Mouse (Mus musculus) urinary bladder, adult 18-20 months (tissue): ENCODE data around the gene Ager.
A peak's percentile ranks its signal among the peaks of the same experiment; 100 is the strongest.

Experiments used
- DNase-seq, 2 experiments: peaks; one replicate each; pipeline ENCODE4 v3.0.0; 2022; ENCODE audit warnings: low spot score in 2 of 2, mixed read lengths in 2 of 2

The Ager gene

DNA sequence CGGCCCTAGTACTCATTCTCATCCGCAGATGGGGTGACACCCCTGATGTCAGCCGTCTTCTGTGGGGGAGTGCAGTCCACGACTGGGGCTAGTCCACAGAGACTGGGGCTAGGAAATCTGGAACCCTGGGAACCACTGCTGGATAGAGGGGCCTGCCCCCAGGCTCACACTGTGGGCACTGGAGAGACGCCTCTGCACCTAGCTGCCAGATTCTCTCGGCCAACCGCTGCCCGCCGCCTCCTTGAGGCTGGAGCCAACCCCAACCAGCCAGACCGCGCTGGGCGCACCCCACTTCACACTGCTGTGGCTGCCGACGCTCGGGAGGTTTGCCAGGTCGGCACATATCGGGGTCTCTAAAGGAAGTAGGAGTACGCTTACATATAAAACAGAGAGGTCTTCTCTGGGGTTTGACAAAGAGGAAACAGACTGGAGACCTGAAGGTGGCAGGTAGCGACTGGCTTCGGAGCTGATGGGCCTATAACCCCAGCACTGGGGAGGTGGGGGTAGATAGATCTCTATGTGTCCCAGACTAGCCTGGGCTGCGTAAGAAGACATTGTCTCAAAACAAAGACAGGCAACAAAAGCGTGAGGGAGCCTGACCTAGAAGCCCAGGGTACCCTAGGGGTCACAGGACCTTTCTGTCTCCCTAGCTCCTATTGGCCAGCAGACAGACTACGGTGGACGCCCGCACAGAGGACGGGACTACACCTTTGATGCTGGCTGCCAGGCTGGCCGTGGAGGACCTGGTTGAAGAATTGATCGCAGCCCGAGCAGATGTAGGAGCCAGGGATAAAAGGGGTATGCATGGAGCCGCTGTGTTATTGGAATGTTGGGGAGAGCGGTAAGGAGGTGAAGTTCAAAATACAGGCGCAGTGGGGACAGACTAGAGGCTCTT, 11.5 kb upstream of the Ager start:
- DNase-seq: no peak

DNA sequence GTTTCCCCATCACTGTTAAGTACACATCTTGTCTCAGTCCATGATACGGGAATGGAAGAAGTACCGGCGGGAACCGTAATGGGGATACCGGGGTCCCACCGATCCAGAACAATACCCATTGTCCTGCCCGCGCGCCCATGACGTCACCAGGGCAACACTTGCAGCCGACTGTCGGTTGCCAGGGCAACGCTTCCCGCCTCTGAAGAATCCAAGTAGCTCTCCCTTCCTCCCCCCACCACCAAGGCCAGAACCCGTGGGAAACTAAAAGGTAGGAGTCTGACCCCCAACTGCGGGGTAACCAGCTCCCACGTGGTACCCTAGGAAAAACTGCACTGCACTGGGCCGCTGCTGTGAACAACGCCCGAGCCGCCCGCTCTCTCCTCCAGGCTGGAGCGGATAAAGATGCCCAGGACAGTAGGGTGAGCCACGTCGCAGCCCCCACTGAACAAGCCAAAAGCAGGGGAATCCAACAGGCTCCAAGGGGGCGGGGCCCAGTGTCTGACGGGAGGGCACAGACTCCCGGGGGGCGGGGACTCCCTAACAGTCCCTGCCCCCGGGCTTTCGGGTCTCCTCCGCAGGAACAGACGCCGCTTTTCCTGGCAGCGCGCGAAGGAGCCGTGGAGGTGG, 10.8 kb upstream of the Ager start:
- DNase-seq: no peak

DNA sequence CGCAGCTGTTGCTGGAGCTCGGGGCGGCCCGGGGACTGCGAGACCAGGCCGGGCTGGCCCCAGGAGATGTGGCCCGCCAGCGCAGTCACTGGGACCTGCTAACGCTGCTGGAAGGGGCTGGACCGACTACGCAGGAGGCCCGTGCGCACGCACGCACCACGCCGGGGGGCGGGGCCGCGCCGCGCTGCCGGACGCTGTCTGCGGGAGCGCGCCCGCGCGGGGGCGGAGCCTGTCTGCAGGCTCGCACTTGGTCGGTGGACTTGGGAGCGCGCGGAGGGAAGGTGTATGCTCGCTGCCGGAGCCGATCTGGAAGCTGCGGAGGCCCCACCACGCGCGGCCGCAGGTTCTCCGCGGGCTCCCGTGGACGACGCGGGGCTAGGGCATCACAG, 10.2 kb upstream of the Ager start:
- DNase-seq: peak; percentile 95 to 96

DNA sequence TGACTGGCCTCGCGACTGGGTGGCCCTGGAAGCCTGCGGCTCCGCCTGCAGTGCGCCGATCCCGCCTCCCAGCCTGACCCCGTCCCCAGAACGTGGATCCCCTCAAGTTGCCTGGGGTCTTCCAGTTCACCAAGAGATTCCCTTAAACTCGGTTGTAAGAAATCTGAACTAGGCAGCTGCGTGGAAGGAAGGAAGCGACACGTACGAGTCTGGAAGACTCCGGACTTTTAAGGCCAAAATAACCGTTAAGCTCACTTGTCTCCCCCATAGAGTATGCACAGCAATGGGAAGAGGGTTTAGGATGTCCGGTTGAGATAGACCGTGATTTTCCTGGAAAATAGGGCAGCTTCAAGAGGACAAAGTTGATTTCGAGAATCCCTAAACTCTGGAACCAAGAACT, 9.8 kb upstream of the Ager start:
- no peak for DNase-seq

DNA sequence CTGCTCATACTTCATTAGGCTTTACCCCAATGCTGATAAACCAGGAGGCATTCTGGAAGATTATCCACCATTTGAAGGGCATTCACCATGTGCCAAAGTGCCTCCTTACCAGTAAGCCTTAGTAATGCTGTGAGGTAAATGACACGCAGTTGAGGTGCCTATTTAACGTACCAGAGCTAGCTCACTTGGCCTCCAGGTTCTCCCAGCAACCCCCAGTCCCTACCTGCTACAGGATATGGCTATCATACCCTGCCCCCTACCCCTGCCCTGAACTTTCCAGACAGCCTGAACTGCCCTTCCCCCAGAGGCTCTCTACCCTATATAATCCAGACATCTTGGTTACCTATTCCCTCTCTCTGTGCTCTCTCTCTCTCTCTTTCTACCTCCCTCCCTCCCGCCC, 8.9 kb upstream of the Ager start:
- DNase-seq: no peak

DNA sequence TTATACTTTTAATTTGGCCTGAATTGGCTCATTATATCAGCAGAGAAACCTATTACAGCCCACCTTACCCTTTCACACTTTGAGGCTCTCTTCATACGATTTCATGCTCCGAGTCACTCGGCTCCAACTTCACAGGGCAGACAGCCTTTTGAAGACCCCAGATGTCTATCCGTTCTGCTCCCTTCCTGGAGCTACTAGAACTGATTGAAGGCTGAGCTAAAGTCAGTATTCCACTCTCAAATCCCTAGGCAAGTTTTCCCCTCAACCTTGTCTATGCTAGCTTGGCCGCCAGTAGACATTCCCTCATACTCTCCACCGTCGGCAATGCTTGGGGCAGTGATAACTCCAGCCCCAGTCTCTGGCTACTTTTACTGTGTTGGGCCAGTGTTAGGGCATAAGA, 8.5 kb upstream of the Ager start:
- no peak for DNase-seq

DNA sequence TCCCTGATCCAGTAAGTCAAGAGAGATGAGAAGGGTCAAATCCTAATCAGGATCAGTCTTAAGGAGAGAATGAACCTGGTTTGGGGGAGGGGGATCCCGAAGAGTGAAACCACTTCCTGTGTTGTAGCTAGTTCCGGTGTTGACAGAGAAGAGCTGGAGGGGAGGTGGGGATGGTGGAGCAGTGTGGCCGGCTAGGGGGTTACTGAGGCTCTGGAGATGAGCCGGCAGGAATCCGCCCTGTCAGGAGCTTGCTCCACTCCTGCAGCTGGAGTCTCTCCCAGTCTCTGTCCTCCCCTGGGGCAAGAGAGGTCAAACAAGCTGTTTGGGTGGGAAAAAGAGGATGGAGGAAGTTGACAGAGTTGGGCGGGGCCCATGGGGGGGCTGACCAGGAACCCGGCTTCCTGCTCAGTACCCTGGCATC, 8.0 kb upstream of the Ager start, which contains the start of gene Gpsm3:
Gene Gpsm3, plus strand, starts transcription at position 126 of the 421 bp plus-strand sequence.
- peak in 1 of 2 experiments; percentile 61 for DNase-seq

DNA sequence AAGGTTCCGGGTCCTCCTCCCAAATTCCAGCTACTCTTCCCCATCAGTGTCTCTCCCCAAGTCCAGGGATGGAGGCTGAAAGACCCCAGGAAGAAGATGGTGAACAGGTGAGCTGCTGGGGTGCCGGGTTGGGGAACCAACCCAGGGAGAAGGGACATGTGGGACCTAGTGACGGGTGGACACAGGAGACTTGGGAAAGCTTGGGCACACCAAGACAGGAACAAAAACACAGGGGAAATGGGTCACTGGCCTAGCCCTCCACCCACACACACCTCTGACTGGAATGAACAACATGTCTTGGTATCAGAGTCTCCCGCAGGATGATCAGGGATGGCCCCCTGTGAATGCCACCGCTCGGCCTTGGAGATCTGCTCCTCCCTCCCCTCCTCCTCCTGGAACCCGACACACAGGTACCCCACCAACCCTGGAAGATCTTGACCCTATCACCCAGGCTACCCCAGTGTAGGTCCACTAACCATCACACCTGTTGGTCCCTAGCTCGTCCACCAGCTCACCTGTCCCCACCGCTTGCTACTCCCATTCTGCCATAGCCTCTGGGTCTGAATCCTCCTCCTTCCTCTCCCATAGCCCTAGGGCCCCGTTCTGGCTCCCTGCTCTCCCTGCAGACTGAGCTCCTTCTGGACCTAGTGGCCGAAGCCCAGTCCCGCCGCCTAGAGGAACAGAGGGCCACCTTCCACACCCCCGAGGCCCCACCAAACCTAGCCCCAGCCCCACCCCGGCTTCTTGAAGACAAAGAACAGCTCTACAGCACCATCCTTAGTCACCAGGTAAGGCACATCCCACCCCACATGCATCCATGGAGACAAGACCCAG, 7.3 kb upstream of the Ager start:
- no peak for DNase-seq

DNA sequence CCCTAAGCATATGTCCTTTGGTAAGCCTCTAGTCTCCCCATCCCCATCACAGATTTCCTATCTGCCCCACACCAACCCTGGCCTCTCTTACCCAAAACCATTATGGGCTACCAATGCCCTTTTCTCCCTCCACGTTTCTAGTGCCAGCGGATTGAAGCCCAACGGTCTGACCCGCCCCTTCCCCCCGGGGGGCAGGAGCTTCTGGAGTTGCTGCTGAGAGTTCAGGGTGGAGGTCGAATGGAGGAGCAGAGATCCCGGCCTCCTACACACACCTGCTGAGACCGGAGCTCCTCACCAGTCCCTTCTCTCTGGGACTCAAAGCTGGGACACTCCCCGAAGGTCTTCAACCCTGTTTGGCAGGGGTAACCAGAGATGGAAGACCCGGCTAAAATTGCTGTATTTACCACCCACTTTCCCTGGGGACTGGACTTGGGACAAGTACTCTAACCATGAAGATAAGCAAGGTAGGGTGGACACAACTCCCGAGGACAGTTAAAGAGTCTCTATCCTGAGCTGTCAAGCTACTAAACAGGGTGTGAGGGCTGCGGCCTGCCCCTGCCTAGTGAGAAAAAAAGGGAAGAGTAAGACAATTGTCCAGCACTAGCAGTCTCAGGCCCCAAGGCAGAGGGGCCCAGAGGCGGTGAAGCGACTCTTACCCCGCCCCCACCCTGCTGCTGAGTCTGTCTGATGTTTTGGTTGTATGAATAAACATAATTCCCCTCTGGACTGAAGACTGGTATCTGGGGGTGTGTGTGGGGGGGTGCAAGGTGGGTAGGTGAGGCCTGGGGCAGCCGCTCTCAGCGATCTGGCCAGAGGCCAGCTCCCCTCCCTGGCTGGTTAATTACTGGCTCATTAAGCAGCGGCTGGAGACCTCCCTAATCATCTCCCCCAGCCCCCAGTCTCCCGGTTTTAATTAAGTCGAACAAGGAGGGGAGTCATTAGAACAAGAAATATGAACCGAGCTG, 6.4 kb upstream of the Ager start, which contains the start of gene Pbx2:
Gene Pbx2, plus strand, starts transcription at position 238 of the 965 bp plus-strand sequence.
- DNase-seq: no peak

DNA sequence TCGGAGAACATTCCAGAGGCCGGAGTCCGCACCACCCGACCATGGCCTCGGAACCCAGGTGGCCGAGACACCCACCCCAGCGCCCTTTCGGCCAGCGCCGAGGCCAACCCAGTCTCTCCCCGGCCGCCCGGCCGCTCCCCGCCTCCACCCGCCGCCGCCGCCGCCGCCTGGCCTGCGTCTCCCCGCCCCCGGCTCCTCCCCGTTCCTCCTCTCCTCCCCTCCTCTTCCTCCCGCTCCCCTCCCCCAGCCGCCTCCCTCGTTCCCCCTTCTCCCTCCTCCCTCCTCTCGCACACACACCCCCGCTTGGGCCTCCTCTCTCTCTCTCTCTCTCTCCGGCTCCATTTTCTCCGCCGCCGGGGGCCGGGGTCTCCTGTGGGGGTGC, 5.7 kb upstream of the Ager start:
- peak in 1 of 2 experiments; percentile 85 for DNase-seq

DNA sequence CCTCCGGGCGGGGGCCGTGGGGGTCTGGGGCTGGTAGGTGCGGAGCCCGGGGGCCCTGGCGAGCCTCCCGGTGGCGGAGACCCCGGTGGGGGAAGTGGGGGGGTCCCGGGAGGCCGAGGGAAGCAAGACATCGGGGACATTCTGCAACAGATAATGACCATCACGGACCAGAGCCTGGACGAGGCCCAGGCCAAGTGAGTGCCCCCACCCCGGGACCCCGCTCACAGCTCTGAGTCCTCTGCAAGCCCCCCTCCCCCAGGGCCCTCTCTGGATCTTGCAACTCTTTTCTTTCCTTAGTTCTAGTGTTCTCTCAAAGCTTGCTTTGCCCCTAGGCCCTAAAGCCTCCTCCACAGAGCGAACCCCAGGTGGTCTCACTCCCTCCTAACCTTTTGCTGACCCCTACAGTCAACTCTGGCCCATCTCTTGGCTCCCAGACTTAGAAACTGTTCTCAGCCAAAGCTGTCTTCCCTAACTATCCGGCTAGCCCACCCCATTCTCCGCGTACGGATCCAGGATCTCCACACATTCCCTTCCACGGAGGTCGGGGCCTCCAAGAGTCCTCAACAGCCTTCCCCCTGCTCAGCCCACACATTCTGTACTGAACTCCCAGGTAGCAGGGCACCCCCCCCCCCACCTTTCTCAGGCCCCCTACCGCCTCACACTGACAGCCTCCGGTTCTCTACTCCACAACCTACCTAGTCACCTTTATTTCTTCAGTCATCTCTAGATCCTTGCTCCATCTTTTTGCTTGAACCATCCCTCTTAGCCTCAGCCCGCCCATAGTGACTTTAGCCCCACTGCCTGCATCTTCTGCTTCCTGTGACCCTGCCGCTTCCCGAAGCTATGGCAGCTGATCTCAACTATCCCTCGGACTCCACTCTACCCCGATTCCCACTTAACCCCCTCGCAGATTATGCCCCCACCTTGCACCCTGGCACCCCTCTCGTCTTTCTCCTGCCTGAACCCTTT, 4.8 kb upstream of the Ager start:
- DNase-seq: no peak

DNA sequence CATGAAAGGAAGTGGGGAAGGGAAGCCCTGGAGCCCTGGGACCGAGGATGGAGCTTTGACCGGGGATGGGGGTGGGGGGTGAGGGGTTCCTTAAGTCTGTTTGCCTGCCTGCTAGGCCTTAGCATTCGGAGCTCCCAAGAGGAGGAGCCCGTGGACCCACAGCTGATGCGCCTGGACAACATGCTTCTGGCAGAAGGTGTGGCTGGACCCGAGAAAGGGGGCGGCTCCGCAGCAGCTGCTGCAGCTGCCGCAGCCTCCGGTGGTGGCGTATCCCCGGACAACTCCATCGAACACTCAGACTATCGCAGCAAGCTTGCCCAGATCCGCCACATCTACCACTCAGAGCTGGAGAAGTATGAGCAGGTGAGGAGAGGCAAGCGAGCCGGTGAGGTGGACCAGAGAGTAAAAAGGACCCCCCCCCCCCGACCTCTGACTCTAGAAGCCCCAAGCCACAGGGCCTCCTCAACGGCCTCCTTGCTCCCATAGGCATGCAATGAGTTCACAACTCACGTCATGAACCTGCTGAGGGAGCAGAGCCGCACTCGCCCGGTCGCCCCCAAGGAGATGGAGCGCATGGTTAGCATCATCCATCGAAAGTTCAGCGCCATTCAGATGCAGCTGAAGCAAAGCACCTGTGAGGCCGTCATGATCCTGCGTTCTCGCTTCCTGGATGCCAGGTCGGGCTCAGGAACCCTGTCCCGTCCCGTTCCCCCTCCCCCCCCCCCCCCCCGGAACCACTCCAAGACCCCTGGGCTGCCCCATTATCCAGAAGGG, 3.7 kb upstream of the Ager start:
- no peak for DNase-seq

DNA sequence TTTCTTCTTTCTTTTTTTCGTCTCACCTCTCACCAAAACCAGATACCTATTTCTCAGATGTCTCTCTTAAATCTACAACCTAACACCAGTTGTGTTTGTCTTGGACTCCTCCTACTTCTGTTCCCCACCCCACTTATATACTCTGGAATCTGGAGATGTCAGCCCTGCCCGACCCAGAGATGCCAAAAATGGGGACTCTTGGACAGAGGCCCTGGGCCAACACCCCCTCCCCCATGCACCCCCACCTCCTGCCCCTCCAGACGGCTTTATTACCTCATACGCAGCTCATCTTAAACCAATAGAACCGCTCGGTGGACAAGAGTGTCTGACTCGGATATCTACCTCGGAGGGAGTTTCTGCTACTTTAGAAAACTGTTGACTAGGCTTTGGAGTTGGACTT, 1.6 kb upstream of the Ager start:
- no peak for DNase-seq

DNA sequence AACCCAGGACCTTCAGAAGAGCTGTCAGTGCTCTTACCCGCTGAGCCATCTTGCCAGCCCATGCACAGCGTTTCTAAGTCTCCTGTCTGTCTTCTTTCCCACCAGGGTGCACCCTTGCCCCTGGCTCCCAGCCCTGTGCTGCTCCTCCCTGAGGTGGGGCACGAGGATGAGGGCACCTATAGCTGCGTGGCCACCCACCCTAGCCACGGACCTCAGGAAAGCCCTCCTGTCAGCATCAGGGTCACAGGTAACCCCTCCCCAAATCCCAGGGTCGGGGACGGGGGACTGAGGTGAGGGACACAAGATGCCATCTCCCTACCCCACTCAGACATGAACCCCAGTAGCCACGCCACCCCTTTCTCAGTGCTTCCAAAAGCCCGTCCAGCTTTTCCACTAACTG, 2.2 kb downstream of the Ager start:
- no peak for DNase-seq

DNA sequence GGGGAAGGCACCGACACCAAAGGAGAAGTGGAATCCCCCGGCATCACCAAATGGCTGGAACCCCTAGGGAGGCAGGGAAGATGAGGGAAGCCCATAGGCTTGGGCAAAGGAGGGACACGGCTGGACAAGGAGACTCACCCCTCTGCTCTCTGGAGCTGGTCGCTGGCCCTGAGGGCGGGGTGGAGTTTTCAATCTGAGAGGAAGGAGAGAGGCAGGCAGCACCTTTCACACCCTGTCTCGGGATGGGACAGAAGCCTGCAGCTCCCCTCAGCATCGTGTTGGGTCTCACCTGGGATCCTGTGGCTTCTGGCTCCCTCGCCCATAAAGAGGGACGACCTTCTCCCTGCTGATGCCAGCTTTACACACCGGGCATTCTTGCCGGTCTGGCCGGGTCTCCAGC, 4.1 kb downstream of the Ager start:
- DNase-seq: no peak

DNA sequence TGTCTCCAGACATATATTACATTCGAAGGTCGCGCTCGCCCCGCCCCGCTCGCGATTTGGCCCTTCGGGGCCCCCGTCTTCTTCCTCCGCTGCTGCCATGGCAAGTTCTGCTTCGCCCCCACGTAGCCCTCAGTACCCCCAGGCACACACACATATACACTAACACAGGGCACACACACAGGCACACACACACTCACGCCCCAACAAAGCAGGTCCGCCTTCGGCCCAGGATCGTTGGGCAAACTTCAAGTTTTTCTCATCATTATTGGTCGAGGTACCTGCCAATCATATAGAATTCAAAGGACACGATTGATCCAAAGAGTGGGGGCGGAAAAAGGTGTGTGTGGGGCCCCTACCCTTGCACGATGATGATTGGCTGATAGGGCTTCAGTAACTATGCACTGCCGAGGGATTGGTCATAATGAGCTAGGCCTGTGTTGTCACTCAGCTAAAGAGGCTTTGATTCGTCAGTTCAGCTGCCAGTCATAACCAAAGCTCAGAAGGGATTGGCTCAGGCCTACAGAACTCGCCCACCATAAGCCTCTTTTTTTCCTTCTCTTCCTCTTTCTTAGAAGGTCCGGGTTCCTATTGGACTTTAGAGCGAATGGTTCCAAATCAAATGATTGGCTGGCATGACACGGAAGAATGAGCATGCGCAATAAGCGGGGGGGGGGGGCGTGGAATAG, 5.9 kb downstream of the Ager start, which contains the start of gene Rnf5:
Gene Rnf5, minus strand, starts transcription at position 316 of the 686 bp plus-strand sequence.
- peak; percentile 94 to 97 for DNase-seq

DNA sequence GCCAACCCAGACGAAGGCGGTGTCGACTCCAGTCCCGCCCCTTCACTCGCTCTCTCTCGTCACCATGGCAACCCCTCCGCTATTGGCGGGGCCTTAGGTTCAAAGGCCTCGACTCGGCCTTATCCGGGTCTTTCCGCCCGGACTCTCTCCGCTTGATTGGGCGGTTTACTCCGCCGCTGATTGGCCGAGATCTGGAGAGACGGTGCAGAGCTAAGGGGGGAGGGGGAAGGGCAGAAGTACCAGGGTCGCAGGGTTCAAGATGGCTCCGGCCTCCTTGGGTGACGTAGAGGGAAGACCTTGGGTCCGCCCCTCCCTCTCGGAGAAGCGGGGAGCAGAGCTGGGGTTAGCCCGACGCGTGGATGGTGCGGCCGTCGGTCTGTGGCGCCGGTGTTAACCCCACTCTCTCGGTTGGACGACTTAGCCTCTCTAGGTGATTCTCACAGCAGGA, 6.4 kb downstream of the Ager start, which contains the start of gene Agpat1:
Gene Agpat1, plus strand, starts transcription at position 202 of the 448 bp plus-strand sequence.
- DNase-seq: peak; percentile 80 to 98
